Mouse (Mus musculus) stomach, postnatal 0 days (tissue): Measurements from ENCODE around the gene Fam19a3.
"Not testable (repeated sequence)": the region's sequence is repeated elsewhere in the genome, so short reads cannot be mapped to it uniquely, and the experiment has no call there.

ENCODE experiments used
- CTCF ChIP-seq: IDR thresholded peaks from 2 replicates; pipeline ENCODE4 v1.5.1; 2016; ENCODE audit warnings: antibody characterized with exemption, low read depth, mild to moderate bottlenecking, moderate library complexity
- EP300 ChIP-seq: optimal IDR thresholded peaks from 2 replicates; pipeline ENCODE3; 2016; ENCODE audit warnings: antibody characterized with exemption

- not testable (repeated sequence) for TF ChIP-seq CTCF, EP300
Observed at GRCm38 (mm10) chr3:104813227-104813626, 31.6 kb upstream of the Fam19a3 start.
